Mouse (Mus musculus) heart, adult 2 months (tissue): Measurements from ENCODE around the gene Coq4. TPM values are rescaled to one million over a fixed set of nuclear protein-coding genes. Genes with fewer than 3 reads are reported as not detected.
A peak's percentile ranks its signal among the peaks of the same experiment; 100 is the strongest.

Experiments
- DNase-seq, 2 experiments: peaks; one replicate each; pipeline ENCODE4 v3.0.0; 2021
- H3K27ac ChIP-seq: fragments of 200-600 bp; 2 replicates; pipeline ENCODE4 v1.8.1; 2022
- H3K27me3 ChIP-seq: fragments of 200-500 bp; 2 replicates; pipeline ENCODE4 v1.6.1; 2012; ENCODE audit warnings: mild to moderate bottlenecking, low read length, inconsistent platforms, mixed read lengths; ENCODE audit not compliant: control insufficient read depth, insufficient read depth
- H3K36me3 ChIP-seq: fragments of 200-500 bp; 2 replicates; pipeline ENCODE4 v1.6.1; 2012; ENCODE audit warnings: low read length, inconsistent platforms; ENCODE audit not compliant: control insufficient read depth, insufficient read depth
- H3K4me1 ChIP-seq: fragments of 200-500 bp; 2 replicates; pipeline ENCODE4 v1.6.1; 2011; ENCODE audit warnings: low read length; ENCODE audit not compliant: control insufficient read depth, insufficient read depth
- H3K4me3 ChIP-seq: fragments of 200-600 bp; 2 replicates; pipeline ENCODE4 v1.8.1; 2022
- H3K79me2 ChIP-seq: fragments of 200-500 bp; replicated peaks from 2 replicates; pipeline ENCODE4 v1.6.1; 2012; ENCODE audit warnings: mild to moderate bottlenecking, inconsistent platforms, low read length, moderate library complexity, mixed read lengths; ENCODE audit not compliant: control insufficient read depth, insufficient read depth
- H3K9ac ChIP-seq: fragments of 200-500 bp; 2 replicates; pipeline ENCODE4 v1.6.1; 2012; ENCODE audit warnings: low read depth, mild to moderate bottlenecking, control low read depth, inconsistent platforms, low read length, mixed read lengths
- CTCF ChIP-seq: fragments of 200-600 bp; IDR thresholded peaks from 2 replicates; pipeline ENCODE4 v1.8.1; 2022; ENCODE audit warnings: antibody characterized with exemption, mild to moderate bottlenecking, moderate library complexity
- EP300 ChIP-seq: fragments of 200-500 bp; IDR thresholded peaks from 2 replicates; pipeline ENCODE4 v1.6.1; 2011; ENCODE audit warnings: low read depth, low read length, control low read depth; ENCODE audit not compliant: insufficient read depth
- POLR2A ChIP-seq: fragments of 200-500 bp; IDR thresholded peaks from 2 replicates; pipeline ENCODE4 v1.6.1; 2011; ENCODE audit warnings: mild to moderate bottlenecking, low read depth, low read length, control low read depth; ENCODE audit not compliant: insufficient read depth
- WGBS: fragments of 180-500 bp; shearing (Covaris S2); methylation state at CpG from one replicate; pipeline ENCODE4 v1.1.7; 2018; 5-methylcytosine and 5-hydroxymethylcytosine counted together
- intact Hi-C: fragments of 180-260 bp; cut with DNase I; formaldehyde crosslinking; loops from one replicate; pipeline ENCODE4 v1.15.1; 2025
- polyA plus RNA-seq: library from polyadenylated mRNA; depleted of rRNA; stranded (reverse); fragments of >200 nt; gene quantifications from 2 replicates; pipeline ENCODE4 v1.2.3, GENCODE M21; 2012
- total RNA-seq, 2 experiments: library from RNA; stranded (reverse); gene quantifications; 2 replicates each; pipeline ENCODE4 v1.2.3; 2021

The Coq4 gene
- total and polyA plus RNA-seq, 3 experiments = 15.8 to 38.6 (median 22.7) TPM

DNA sequence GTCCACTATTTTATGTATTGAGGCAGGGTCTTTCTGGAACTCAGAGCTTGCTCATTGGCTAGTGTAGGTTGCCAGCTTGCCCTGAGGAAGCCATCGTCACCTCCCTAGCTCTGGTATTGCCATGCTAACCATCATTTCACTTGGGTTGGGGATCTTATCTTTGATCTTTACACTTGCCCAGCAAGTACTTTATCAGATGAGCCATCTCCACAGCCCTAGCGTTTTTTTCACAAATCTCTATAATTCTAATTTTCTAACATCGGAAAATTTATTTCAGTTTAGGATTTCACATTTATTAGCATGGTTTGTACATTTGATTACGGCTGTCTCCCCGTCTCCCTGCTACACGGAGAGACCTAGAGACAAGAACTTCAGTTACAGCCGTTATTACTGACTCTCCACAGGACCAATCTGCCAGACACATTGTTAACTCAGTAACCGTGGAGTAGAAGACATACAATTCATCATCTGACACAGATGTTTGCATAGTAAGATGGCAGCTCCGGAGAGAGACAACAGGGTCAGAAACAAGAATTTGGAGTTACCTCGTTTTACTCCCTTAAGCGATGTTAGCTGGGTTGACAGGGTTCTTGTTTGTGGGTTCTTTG lies 39.1 kb downstream of the Coq4 start:
- Histone ChIP-seq H3K79me2 (peaks cover 14% of the 10 kb centered on the region), H3K9ac (peak overlapping the region; percentile 67), H3K36me3 (no peaks in the 10 kb centered on the region), H3K27ac (peak overlapping the region; percentile 90), H3K27me3 (no peaks in the 10 kb centered on the region), H3K4me3 (peak overlapping the region; percentile 92), H3K4me1 (peaks cover 3% of the 10 kb centered on the region)
- no peak for TF ChIP-seq EP300
- 9% methylated on average over 11 of the region's 11 CpGs for WGBS
- intact Hi-C loops = loop anchor here (2.0 to 10.0 kb wide), 4 partner anchors 24 to 138 kb away; partner anchors contain the start of genes Coq4, Slc27a4 and Sptan1
- no peak for DNase-seq

DNA sequence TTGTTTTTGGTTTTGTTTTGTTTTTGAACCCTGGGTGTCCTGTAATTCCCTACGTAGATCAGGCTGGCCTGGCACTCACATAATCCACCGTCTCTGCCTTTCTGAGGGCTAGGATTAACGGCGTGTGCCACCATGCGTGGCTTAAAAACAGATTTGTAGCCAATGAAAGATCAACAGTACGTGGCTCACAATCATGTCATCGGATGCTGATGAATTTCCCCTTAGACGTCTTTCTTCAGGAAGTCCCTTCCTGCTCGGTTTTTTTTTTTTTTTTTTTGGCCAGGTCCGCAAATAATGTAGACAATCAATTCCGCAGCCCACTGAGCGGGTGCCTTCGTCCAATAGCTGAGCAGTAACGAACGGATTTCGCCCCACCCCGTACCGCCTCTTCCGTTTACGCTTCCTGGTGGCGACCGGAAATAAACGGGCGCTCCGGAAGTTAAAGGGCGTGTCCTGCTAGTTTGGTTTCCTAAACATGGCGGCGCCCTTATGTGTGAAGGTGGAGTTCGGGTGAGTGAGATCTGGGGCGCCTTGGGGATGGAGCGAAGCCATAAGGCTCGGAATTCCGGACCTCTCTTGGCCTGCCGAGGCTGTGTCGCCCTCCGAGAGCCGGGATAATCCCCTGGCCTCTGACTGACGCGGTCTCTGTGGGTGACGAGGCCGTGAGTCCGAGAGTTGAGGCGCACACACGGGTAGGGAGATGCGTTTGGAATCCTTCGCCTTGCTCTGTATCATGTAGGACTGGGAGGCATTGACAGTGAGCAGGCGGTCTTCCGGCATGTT lies 39.8 kb downstream of the Coq4 start:
- DNase-seq = peak; percentile 95 to 97
- Histone ChIP-seq H3K27me3 (no peaks in the 10 kb centered on the region), H3K27ac (peak overlapping the region; percentile 90), H3K9ac (peak overlapping the region; percentile 75), H3K4me1 (peaks cover 3% of the 10 kb centered on the region), H3K4me3 (peak overlapping the region; percentile 92), H3K36me3 (no peaks in the 10 kb centered on the region), H3K79me2 (peaks cover 14% of the 10 kb centered on the region)
- TF ChIP-seq EP300 (peak; percentile 60; the same call in 1 of the 2 replicates), POLR2A (peak; percentile 66), CTCF (no peak)
- intact Hi-C loops = loop anchor here (2.0 to 10.0 kb wide), 4 partner anchors 24 to 138 kb away; partner anchors contain the start of genes Coq4, Slc27a4 and Sptan1
- under 1% methylated on average over 48 of the region's 48 CpGs for WGBS

DNA sequence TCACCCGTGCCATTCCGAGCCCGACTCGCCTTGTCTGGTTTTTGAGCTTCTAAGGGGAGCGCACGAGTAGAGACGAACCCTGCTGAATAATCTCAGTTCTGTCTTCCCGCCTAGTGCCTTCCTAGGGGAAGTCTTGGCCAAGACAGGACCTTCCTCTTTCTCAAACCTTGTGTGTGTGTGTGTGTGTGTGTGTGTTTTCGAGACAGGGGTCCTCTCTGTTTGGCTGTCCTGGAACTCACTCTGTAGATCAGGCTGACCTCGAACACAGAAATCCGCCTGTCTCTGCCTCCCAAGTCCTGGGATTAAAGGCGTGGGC lies 40.4 kb downstream of the Coq4 start:
- no peak for DNase-seq
- 1% methylated on average over 12 of the region's 12 CpGs for WGBS
- Histone ChIP-seq H3K36me3 (no peaks in the 10 kb centered on the region), H3K27ac (peak overlapping the region; percentile 88), H3K79me2 (peaks cover 14% of the 10 kb centered on the region), H3K4me3 (peak overlapping the region; percentile 92), H3K27me3 (no peaks in the 10 kb centered on the region), H3K4me1 (peaks cover 3% of the 10 kb centered on the region), H3K9ac (peak overlapping the region; percentile 75)
- TF ChIP-seq POLR2A (no peak), EP300 (no peak), CTCF (no peak)
- intact Hi-C loops = loop anchor here (2.0 to 10.0 kb wide), 4 partner anchors 25 to 137 kb away; partner anchors contain the start of genes Coq4, Slc27a4 and Sptan1

DNA sequence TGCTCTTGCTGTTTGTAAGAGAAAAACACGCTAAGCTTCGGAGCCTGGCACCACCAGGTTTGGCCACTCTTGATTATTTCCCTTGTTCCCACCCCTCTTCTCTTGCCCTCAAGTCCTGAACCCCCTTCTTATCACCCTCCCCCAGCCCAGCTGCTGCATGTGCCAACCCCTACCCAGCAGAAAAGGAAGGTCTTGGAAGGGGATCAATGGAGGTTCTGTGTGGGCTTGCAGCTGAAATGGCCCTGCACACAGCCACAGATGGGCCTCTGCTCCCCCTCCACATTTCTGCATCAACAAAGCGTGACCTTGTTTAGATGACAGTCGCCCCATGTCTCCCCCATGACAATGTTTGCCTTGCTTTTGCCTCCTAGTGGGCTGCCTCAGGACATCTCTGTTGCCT lies 43.8 kb downstream of the Coq4 start:
- Histone ChIP-seq H3K27ac (no peak overlapping the region), H3K27me3 (no peaks in the 10 kb centered on the region), H3K4me3 (no peak overlapping the region), H3K9ac (no peak overlapping the region), H3K36me3 (no peaks in the 10 kb centered on the region), H3K79me2 (peaks cover 14% of the 10 kb centered on the region), H3K4me1 (peaks cover 3% of the 10 kb centered on the region)
- 82% methylated on average over 4 of the region's 4 CpGs for WGBS
- no peak for TF ChIP-seq CTCF
- intact Hi-C loops = no loop called here
- no peak for DNase-seq

DNA sequence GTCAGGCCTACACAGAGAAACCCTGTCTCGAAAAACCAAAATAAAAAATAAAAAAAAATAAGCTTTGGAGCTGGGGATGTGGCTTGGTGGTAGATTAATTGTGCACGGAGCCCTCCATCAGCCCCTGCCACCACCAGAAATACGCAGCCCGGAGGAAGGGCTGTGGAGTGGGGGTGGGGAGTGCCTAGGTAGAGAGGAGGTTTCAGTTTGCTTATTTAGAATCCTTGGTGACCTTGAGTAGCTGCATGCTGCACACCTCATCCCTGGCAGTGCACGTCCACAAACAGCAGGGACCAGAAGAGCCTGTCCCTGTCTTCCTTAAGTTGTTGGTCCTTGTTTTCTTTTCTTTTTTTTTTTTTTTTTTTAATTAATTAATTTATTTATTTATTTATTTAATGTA lies 46.5 kb downstream of the Coq4 start:
- WGBS = 95% methylated on average over 5 of the region's 5 CpGs
- no peak for TF ChIP-seq CTCF
- TF ChIP-seq POLR2A = no peak
- TF ChIP-seq EP300 = no peak
- Histone ChIP-seq H3K36me3 (no peaks in the 10 kb centered on the region), H3K79me2 (peaks cover 4% of the 10 kb centered on the region; the same call in 1 of the 2 replicates), H3K27me3 (no peaks in the 10 kb centered on the region), H3K27ac (no peak overlapping the region), H3K9ac (no peak overlapping the region), H3K4me1 (no peaks in the 10 kb centered on the region), H3K4me3 (no peak overlapping the region)
- intact Hi-C loops = no loop called here
- no peak for DNase-seq

DNA sequence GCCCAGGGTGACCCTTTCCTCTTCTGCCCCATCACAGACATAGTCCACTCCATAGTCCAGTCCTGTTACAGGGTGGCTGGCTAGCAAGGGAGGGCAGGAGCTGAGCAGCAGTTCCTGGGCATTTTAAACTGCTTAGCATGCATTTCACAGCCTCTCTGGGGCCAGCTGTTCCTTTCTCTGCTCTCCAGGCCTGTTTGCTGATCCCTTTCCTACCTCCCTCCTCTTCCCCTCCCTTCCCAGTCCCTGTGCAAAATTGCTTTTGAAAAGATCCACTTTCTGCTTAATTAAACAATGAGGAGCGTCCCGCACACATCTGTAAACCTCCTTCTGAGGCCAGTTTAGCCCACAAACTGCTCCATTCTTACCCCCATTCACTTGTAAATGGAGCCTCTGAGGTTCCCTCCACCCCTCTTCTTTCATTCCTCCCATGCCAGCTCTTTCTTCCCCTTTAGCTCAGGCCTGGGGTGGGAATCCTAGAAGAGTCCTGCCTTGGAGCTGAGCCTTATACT lies 48.2 kb downstream of the Coq4 start:
- 82% methylated on average over 2 of the region's 2 CpGs for WGBS
- H3K27me3 ChIP-seq = no peaks in the 10 kb centered on the region
- no peaks in the 10 kb centered on the region; the same call in 1 of the 2 replicates for H3K79me2 ChIP-seq
- H3K36me3 ChIP-seq = no peaks in the 10 kb centered on the region
- DNase-seq = no peak
- intact Hi-C loops = no loop called here
- no peak overlapping the region for H3K4me3 ChIP-seq
- no peak overlapping the region for H3K27ac ChIP-seq
- no peak for TF ChIP-seq EP300
- no peak for TF ChIP-seq CTCF
- no peak for TF ChIP-seq POLR2A
- H3K9ac ChIP-seq = no peak overlapping the region
- H3K4me1 ChIP-seq = no peaks in the 10 kb centered on the region
